Mouse (Mus musculus) G1E-ER4 (cell line): Measurements from ENCODE around the gene Tdg. TPM values are rescaled to one million over a fixed set of nuclear protein-coding genes. Genes with fewer than 3 reads are reported as not detected.

Experiments used
- GATA1 ChIP-seq: IDR thresholded peaks from one replicate; pipeline ENCODE4 v1.8.0; 2012; ENCODE audit warnings: low read length, inconsistent platforms
- polyA plus RNA-seq: library from polyadenylated mRNA; stranded (reverse); fragments of >175 nt; gene quantifications from 2 replicates; pipeline ENCODE4 v1.2.3, GENCODE M21; 2012

The Tdg gene
- polyA plus RNA-seq, 1 experiment, result 25.5 TPM

DNA sequence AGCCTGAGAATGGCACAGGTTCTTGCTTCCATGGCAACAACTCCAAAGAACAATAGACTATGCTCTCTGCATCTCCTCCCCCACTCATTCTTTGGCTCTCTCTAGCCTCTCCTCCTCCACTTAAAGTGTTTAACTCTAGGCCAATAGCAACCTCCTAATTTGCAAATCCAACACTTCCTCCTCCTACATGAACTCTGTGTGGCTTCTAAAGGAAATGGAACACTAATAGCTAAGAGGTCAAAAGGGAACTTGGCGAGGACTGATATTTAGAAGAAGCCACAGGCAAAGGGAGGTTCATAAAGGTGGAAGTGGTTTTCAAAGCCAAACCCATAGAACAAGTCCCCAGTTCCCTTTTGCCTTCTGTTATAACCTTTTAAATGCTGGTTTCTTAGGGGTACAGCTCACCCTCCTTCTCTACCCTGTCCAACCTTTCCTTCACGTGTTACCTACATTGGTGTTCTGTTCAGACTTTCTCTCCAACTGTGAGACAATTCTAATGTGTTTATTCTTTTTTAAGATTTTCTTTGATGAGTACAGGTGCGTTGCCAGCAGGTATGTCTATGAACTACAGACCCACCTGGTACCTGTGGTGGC is 67.8 kb downstream of the Tdg start:
- no peak for TF ChIP-seq GATA1

DNA sequence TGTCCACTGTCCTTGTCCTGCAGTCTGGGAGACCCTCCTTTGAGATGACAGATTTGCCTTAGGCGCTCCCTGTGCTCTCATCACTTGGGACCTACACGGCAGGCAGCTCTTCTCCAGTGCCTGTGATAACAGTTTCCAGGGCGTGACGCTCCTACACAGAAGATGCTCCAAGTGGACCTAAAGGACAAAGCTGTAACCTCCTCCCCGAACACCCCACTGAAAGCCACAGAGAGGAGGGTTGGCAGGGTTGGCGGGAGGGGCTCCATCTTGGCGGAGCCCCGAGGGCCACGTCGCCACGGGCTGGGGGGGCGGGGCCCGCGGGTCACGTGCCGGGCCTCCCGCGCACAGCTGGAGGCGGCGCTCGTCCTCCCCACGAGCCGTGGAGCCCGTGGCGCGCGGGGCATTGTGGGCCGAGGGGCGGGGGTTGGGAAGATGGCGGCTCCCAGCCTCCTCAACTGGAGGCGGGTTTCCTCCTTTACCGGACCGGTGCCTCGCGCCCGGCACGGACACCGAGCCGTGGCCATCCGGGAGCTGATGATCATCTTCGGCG is 69.2 kb downstream of the Tdg start:
- TF ChIP-seq GATA1, result no peak

DNA sequence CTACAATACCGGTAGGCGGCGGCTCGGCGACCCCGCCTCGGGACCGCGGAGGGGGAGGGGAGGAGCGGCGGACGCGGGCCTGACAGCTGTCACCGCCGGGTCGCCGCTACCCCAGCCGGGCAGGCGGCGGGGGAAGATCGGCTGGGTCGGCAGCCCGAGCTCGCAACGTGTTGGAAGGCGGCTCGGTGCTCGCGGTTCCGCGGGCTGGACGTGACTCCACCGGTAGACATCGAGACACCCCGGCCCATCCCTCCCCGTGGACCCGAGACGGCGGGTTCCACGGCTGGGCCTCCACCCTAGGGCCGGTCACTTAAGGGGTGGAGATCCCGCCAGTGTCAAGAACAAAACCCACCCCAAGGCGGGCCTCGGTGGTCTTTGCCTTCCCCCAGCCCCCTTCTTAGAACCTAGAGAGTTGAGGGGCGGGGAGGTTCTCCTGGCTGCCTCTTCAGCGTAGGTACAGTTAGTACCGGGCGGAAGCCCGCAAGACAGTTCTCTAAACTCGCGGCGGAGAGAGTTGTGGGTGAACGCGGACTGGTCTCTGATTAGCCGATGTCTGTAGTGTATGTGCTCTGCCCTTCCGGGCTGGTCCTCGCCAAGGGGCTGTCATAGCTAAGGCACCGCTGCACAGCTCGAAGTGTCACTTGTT is 69.8 kb downstream of the Tdg start:
- no peak for TF ChIP-seq GATA1

Other genes with a start within 250 kb of the Tdg start
- not detected in 2 replicates for gene Gm1553, start 137.2 kb upstream of the Tdg start, polyA plus RNA-seq
- gene 1190007I07Rik, start 6.6 kb upstream of the Tdg start, polyA plus RNA-seq, result 120 and 159 TPM in 2 replicates
- gene Glt8d2, start 60.8 kb downstream of the Tdg start, polyA plus RNA-seq, result not detected in 2 replicates
- 3.4 and 4.6 TPM in 2 replicates for gene Hcfc2, start 66.3 kb downstream of the Tdg start, polyA plus RNA-seq
- 31.6 and 41.0 TPM in 2 replicates for gene Nfyb, start 134.3 kb downstream of the Tdg start, polyA plus RNA-seq
- gene Txnrd1, start 204.1 kb downstream of the Tdg start, polyA plus RNA-seq, result 109 TPM in 2 replicates
- gene Eid3, start 236.8 kb downstream of the Tdg start, polyA plus RNA-seq, result 0.49 and 0.51 TPM in 2 replicates